Mouse (Mus musculus) adrenal gland, postnatal 10 days (tissue): ENCODE data around the gene Gpc6. TPM values are rescaled to one million over a fixed set of nuclear protein-coding genes. Genes with fewer than 3 reads are reported as not detected.

Experiments used
- DNase-seq: peaks from one replicate; pipeline ENCODE4 v3.0.0; 2021; ENCODE audit warnings: mixed read lengths
- total RNA-seq, 2 experiments: library from RNA; stranded (reverse); gene quantifications; 2 replicates each; pipeline ENCODE4 v1.2.3; 2021

The Gpc6 gene
- total RNA-seq, 2 experiments from 2014 or later, result 18.9 to 19.9 TPM

DNA sequence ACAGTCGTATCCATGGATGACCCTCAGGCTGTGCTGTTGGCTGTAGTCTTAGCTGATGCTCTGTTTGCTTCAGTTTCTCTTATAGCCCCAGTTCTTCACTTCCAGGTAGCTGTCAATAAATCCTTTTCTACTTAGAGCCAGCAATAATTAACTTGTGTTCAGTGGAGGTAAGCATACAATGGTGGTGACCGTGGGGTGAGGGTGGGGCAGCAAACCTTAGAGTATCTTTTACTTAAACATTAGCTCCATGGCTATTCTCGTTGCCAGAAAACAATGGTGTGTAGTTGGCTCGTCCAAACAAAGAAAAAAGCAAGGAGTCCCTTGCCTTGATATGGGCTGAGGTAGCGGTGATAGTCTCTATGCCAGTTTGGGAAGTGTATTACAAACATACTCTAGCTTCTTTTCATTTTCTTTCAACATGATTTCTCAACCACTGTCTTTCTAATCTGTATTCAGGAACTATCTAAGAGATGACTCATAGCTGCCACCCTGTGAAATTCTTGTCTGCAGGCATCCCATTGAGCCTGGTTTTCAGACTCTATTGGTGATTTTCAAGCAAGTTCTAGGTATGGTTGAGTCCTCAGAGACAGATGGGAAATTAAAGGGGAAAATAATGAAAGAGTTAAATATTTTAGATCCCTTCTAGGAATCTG is 22.9 kb downstream of the Gpc6 start:
- DNase-seq, result no peak

GRCm38 (mm10) chr14:116957154-116957553 is 32.0 kb downstream of the Gpc6 start:
- no peak for DNase-seq

DNA sequence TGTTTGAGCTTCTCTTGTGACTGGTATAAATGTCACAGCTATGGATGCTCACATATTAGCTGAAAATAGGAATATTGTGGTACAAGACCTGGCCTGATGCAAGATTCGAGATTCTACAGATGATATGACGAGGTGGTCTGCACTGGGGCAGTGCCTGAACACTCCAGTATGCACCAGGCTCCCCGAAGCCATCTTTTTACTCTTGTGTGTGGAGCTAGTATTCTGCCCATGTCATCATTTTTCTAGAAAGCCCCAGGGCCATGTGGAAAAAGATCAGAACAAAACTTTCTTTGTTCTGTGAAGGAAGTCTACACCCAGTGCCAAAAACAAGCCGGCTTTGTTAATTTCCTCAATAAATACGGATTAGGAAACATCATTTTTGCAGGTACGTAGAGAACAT is 39.7 kb downstream of the Gpc6 start:
- no peak for DNase-seq

GRCm38 (mm10) chr14:116974708-116975107 is 49.6 kb downstream of the Gpc6 start:
- DNase-seq, result no peak

- no peak for DNase-seq
Measured at GRCm38 (mm10) chr14:116975224-116975623, 50.1 kb downstream of the Gpc6 start.

DNA sequence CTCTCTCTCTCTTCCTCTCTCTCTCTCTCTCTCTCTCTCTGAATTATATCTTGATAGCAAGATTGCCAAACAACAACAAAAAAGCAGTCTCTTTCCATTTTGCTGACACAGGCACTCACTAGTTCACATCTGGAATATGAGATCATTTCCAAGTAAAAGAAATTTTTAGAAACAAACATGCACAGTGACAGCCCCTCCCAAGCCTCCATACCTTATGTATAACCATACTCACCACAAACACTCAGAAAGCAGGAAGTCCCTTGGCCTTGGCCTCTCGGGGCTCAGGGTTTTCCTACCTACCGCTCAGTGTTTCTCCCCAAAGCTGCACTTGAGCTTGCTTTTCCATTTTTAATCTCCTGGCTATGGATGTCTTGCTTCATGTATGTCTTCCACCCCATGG is 52.1 kb downstream of the Gpc6 start:
- no peak for DNase-seq

DNA sequence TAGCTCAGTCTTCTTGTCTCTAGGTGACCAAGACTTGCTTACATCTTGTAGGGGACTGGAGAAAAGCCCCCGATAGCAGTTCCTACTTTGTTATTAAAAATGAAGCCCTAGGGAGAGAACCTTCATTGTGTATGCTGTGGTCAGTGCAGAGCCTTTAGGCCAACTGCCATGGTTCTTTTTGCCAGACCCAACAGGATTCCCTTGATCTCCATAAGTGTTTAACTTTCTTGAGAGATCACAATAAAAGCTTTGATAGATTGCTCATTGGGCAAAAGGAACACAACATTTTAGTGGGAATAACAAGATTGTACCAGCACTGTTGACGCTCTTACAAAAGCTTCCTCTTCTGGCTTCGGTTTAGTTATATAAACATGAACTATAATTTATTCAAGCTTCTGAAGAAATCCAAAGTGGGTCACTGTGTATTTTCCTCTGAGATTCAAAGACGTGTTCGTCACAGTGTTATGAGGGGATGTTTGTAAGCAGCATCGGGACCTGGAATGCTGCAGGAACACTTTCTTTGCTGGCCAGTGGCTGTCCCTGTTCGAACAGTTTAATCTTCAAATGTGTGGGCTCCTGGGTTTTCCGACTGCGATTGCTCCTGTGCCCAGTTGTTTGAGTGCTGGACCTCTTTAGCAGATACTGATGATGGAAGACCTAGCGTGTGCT is 54.7 kb downstream of the Gpc6 start:
- no peak for DNase-seq

- DNase-seq, result no peak
Measured at GRCm38 (mm10) chr14:116981711-116982110, 56.6 kb downstream of the Gpc6 start.

- no peak for DNase-seq
Measured at GRCm38 (mm10) chr14:116987341-116987740, 62.2 kb downstream of the Gpc6 start.

DNA sequence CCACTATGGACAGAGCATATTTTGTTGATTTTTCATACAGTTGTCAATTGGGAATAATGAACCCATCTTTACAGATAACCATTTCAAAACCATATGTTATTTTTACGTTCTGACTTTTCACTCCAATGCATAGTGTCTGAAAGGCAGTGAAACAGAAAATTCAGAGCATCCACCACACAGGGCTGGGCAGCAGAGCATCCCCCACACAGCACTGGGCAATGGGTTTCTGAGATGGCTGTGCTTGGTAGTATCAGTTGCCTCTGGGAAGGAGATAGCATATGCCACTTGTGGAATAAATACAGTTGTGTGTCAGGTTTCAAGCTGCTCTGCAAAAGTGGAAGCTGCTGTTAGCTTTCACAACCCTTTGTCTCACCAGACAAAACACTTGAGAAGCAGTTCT is 75.3 kb downstream of the Gpc6 start:
- no peak for DNase-seq

DNA sequence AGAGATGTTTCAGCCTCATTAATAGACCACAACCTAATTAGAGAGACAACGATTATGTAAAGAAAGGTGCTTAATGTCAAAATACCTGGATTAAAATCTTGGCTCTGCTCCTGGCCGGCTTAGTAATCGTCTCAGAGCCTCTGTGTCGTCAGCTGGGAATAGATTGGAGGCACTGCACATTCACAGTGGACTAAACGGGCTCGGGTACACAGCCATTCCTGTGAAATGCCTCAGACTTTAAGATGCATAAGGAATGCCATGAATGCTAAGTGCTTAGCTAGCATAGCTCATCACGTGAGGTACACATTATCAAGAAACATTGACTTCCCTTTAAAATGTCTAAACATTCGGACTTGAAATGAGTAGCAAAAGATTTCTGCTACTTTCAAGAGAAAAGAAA is 77.2 kb downstream of the Gpc6 start:
- no peak for DNase-seq

DNA sequence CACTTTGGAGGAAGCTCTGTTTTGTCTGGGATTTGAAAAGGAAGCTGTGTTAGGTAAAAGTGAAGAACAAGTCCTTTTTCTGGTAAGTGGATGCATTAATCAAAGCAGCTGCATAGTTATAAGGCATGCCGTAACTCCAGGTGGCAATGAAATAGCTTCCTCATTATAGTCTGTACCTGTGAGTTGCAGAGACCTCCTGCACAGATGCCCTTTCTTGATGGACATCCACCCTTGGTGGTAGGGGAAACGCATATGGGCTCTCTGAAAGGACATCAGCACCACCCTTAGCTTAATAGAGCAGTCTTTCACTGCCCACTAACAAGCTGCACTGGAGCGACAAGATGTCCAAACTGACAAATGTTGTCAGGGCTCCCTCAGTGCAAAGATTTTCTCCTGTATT is 83.7 kb downstream of the Gpc6 start:
- DNase-seq, result no peak

DNA sequence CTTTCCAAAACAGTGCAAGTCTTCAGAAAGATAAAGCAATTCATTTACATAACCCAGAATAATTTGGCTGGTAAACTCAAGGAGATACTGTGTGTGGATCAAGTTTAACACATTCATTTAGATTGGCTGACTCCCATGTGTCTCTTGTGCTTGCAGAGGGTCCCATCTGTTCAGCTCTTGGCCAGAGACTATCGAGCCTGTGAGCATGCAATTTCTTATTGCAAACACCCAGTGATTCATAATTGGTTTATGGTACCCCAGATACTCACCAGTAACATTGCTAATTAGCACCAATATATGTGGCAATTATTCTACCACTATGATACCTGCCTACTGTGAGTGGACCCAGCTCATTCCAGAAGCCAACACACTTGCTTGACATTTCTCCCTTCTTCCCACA is 87.9 kb downstream of the Gpc6 start:
- DNase-seq, result no peak

GRCm38 (mm10) chr14:117013554-117014117 is 88.5 kb downstream of the Gpc6 start:
- no peak for DNase-seq

- DNase-seq, result no peak
Measured at GRCm38 (mm10) chr14:117015333-117015922, 90.3 kb downstream of the Gpc6 start.

- no peak for DNase-seq
Measured at GRCm38 (mm10) chr14:117022180-117022799, 97.2 kb downstream of the Gpc6 start.

GRCm38 (mm10) chr14:117034146-117034545 is 109.0 kb downstream of the Gpc6 start:
- no peak for DNase-seq

DNA sequence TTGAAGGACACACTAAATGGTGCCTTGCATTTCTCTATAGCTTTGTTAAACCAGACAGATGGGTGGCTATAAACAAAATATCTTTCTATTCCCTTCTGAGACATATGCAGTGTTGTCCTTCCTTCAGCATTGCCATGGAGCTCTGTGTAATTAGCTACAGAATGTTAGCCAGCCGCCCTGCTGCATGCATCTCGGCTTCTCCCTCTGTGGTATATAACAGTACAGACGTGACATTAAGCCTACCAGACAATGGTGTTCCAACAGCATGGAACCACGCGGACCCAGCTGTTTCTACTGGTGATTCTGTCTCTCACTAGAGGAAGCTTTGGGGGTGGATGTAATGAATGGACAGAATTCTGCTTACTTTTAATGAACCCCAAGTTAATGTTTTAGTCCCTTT is 115.9 kb downstream of the Gpc6 start:
- DNase-seq, result no peak

DNA sequence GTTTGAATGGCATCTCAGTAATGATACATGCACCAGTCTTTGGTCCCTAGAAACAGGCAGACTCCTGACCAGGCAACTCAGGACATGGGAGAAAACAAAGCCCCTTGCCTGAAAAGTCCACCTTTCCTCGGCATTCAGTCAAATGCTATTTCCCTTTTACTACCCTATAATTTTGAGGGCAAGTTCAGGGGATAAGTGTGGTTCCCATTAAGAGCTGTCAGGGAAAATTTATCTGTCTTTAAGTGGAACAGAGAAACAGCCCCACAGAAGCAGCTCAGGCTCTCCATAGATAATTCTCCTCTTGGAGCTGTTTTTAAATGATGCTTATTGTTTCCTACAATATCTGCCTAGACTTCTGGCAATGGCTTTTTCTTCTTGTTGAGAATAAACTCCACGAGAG is 123.8 kb downstream of the Gpc6 start:
- no peak for DNase-seq

- DNase-seq, result no peak
Measured at GRCm38 (mm10) chr14:117050877-117051276, 125.8 kb downstream of the Gpc6 start.

DNA sequence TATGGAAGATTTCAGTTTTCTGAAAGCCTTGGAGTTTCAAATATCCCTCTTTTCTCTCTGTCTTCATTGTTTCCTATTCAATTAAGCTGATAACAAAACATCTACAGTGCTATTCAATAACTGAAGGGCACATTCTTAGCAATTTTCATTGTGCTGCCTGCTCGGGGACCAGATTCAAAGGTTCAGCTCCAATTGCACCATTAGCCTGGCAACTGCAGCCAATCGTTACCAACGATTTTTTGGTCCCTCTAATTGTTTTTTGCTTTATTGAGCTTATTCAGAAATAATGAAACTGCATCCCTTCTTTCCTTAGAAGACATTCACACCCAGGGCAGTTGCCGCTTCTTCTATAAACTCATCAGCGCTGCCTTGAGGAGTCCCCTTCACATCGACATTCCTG is 128.2 kb downstream of the Gpc6 start:
- DNase-seq, result no peak

- DNase-seq, result no peak
Measured at GRCm38 (mm10) chr14:117055134-117055533, 130.0 kb downstream of the Gpc6 start.

GRCm38 (mm10) chr14:117061078-117061477 is 136.0 kb downstream of the Gpc6 start:
- no peak for DNase-seq
